In genomic region chr13:34078500-34079280, GRCm38 (mm10) we compare ENCODE assay signal across 8 mouse cellular contexts. TPM values are rescaled to one million over a fixed set of nuclear protein-coding genes. Genes with fewer than 3 reads are reported as not detected.
DNase-seq lines count a peak whose midpoint lies in the region; ATAC-seq lines count a peak whose summit lies in the region.

No protein-coding gene starts in this region.

- H3K4me2 ChIP-seq in heart, embryonic 12.5 days: peak overlapping the region; percentile 92
- H3K4me2 ChIP-seq in hindbrain, embryonic 13.5 days: peak overlapping the region; percentile 72
- H3K4me2 ChIP-seq in midbrain, embryonic 15.5 days: peak overlapping the region; percentile 65

- DNase-seq in heart, adult 8-10 months (ENCODE audit: low spot score): no peak
- DNase-seq in NIH3T3 (ENCODE audit: low read depth): peak; percentile 47
- DNase-seq in embryo, embryonic 11 days: no peak
- no peak for DNase-seq in adrenal gland, postnatal 4 days (ENCODE audit: low spot score in 2 of 2)
- DNase-seq in cerebellum, adult 9-11 months: no peak

- peak overlapping the region; percentile 72 for H3K4me3 ChIP-seq in heart, embryonic 12.5 days
- peak overlapping the region; percentile 87 for H3K4me3 ChIP-seq in hindbrain, embryonic 13.5 days
- H3K4me3 ChIP-seq in midbrain, embryonic 15.5 days: peak overlapping the region; percentile 85

- peaks cover 10% of the 10 kb centered on the region for H3K4me1 ChIP-seq in heart, embryonic 12.5 days (replicated peaks)
- peaks cover 29% of the 10 kb centered on the region for H3K4me1 ChIP-seq in hindbrain, embryonic 13.5 days (replicated peaks)
- H3K4me1 ChIP-seq in midbrain, embryonic 15.5 days: peaks cover 30% of the 10 kb centered on the region

- 38% methylated on average over 16 of the region's 16 CpGs for WGBS in heart, embryonic 12.5 days
- WGBS in hindbrain, embryonic 13.5 days: 45% methylated on average over 16 of the region's 16 CpGs
- WGBS in midbrain, embryonic 15.5 days: 41% methylated on average over 16 of the region's 16 CpGs

- H3K36me3 ChIP-seq in heart, embryonic 12.5 days: peaks cover 14% of the 10 kb centered on the region
- peaks cover 17% of the 10 kb centered on the region for H3K36me3 ChIP-seq in hindbrain, embryonic 13.5 days
- H3K36me3 ChIP-seq in midbrain, embryonic 15.5 days (replicated peaks): 0 out of 2 replicates have a peak, but pooled peaks cover 4% of the 10 kb centered on the region

- no peak; the same call in 1 of the 2 replicates for ATAC-seq in heart, embryonic 12.5 days (ENCODE audit: insufficient number of reproducible peaks, low FRiP score)
- ATAC-seq in hindbrain, embryonic 13.5 days (ENCODE audit: low FRiP score): peak; percentile 11; the same call in 1 of the 2 replicates
- ATAC-seq in midbrain, embryonic 15.5 days (replicated peaks): peak; percentile 37; the same call in 1 of the 2 replicates

- no peaks in the 10 kb centered on the region for H3K9me3 ChIP-seq in heart, embryonic 12.5 days (replicated peaks)
- no peaks in the 10 kb centered on the region for H3K9me3 ChIP-seq in hindbrain, embryonic 13.5 days
- no peaks in the 10 kb centered on the region for H3K9me3 ChIP-seq in midbrain, embryonic 15.5 days

- no peaks in the 10 kb centered on the region for H3K27me3 ChIP-seq in heart, embryonic 12.5 days (replicated peaks)
- no peaks in the 10 kb centered on the region for H3K27me3 ChIP-seq in hindbrain, embryonic 13.5 days
- H3K27me3 ChIP-seq in midbrain, embryonic 15.5 days (replicated peaks): no peaks in the 10 kb centered on the region

- H3K9ac ChIP-seq in heart, embryonic 12.5 days: peak overlapping the region; percentile 80; the same call in 1 of the 2 replicates
- H3K9ac ChIP-seq in hindbrain, embryonic 13.5 days: peak overlapping the region; percentile 95
- H3K9ac ChIP-seq in midbrain, embryonic 15.5 days: peak overlapping the region; percentile 98

- no peak overlapping the region for H3K27ac ChIP-seq in heart, embryonic 12.5 days (ENCODE audit: poor library complexity, severe bottlenecking)
- H3K27ac ChIP-seq in hindbrain, embryonic 13.5 days: peak overlapping the region; percentile 96
- peak overlapping the region; percentile 90 for H3K27ac ChIP-seq in midbrain, embryonic 15.5 days

RNA-seq across cellular contexts. Expression of gene Tubb2a, which starts 0.9 kb away (rescaled TPM):
- 111 and 117 TPM in 2 replicates for polyA plus RNA-seq in heart, embryonic 12.5 days (2016; fragmentation: Nextera tagmentation; extraction: Ambion mirVana)
- total RNA-seq in heart, adult 8-10 months (2022): 10 to 100 TPM; 29.1 to 49.7 (median 41.1) TPM
- polyA plus RNA-seq in hindbrain, embryonic 13.5 days (2015; fragmentation: Nextera tagmentation; extraction: Ambion mirVana): 1,972 and 2,142 TPM in 2 replicates
- polyA plus RNA-seq in midbrain, embryonic 15.5 days (2015; fragmentation: Nextera tagmentation; extraction: Ambion mirVana): 3,188 and 3,263 TPM in 2 replicates
- 100 to 1,000 TPM in 1 of 2 experiments, 10 to 100 TPM in 1; 98.3 to 122 TPM for total RNA-seq in adrenal gland, postnatal 4 days (2021)

RNA-seq across cellular contexts. Expression of gene Bphl, which starts 41.3 kb away (rescaled TPM):
- 44.4 and 50.5 TPM in 2 replicates for polyA plus RNA-seq in heart, embryonic 12.5 days (2016; fragmentation: Nextera tagmentation; extraction: Ambion mirVana)
- total RNA-seq in heart, adult 8-10 months (2022): 10 to 100 TPM; 39.1 to 47.7 (median 43.9) TPM
- polyA plus RNA-seq in hindbrain, embryonic 13.5 days (2015; fragmentation: Nextera tagmentation; extraction: Ambion mirVana): 34.9 and 39.8 TPM in 2 replicates
- polyA plus RNA-seq in midbrain, embryonic 15.5 days (2015; fragmentation: Nextera tagmentation; extraction: Ambion mirVana): 35.4 and 36.8 TPM in 2 replicates
- 10 to 100 TPM; 86.7 to 92.3 TPM for total RNA-seq in adrenal gland, postnatal 4 days (2021)

RNA-seq across cellular contexts. Expression of gene Tubb2b, which starts 51.6 kb away (rescaled TPM):
- polyA plus RNA-seq in heart, embryonic 12.5 days (2016; fragmentation: Nextera tagmentation; extraction: Ambion mirVana): 24.2 and 28.8 TPM in 2 replicates
- total RNA-seq in heart, adult 8-10 months (2022): 1 to 10 TPM; 2.3 to 5.9 (median 4.3) TPM
- polyA plus RNA-seq in hindbrain, embryonic 13.5 days (2015; fragmentation: Nextera tagmentation; extraction: Ambion mirVana): 795 and 852 TPM in 2 replicates
- polyA plus RNA-seq in midbrain, embryonic 15.5 days (2015; fragmentation: Nextera tagmentation; extraction: Ambion mirVana): 1,126 and 1,130 TPM in 2 replicates
- 100 to 1,000 TPM in 1 of 2 experiments, 10 to 100 TPM in 1; 59.8 to 108 TPM for total RNA-seq in adrenal gland, postnatal 4 days (2021)

Comparison
In these comparisons a context has a peak if more than half of its experiments do, and no peak if none do; other contexts are left out.
1. RNA of gene Tubb2a, which starts 0.9 kb away (polyA plus RNA-seq): 3,188 to 3,263 TPM in midbrain, embryonic 15.5 days and 1,972 to 2,142 TPM in hindbrain, embryonic 13.5 days; 111 to 117 TPM in heart, embryonic 12.5 days; every median in the first group is over 10 times any median in the second.
2. RNA of gene Tubb2b, which starts 51.6 kb away (polyA plus RNA-seq): 1,126 to 1,130 TPM in midbrain, embryonic 15.5 days and 795 to 852 TPM in hindbrain, embryonic 13.5 days; 24.2 to 28.8 TPM in heart, embryonic 12.5 days; every median in the first group is over 10 times any median in the second.
3. Peak in every context shown above with its lines, with median percentiles within 50 percentile points of each other: H3K4me2 ChIP-seq, H3K4me3 ChIP-seq and H3K9ac ChIP-seq.